Mouse (Mus musculus): Measurements from ENCODE around the gene Myo7a.
A peak's percentile ranks its signal among the peaks of the same experiment; 100 is the strongest.

The Myo7a gene

GRCm38 (mm10) chr7:98103002-98103941, 16.1 kb downstream of the Myo7a start:
- DNase-seq (ENCODE audit: low read depth) = no peak

- no peak for DNase-seq (ENCODE audit: low read depth)
Observed at GRCm38 (mm10) chr7:98102488-98102887, 16.8 kb downstream of the Myo7a start.

- DNase-seq (ENCODE audit: low read depth) = no peak
Observed at GRCm38 (mm10) chr7:98097557-98097956, 21.8 kb downstream of the Myo7a start.

- DNase-seq (ENCODE audit: low read depth) = no peak
Observed at GRCm38 (mm10) chr7:98095852-98096251, 23.5 kb downstream of the Myo7a start.

GRCm38 (mm10) chr7:98086346-98086745, 33.0 kb downstream of the Myo7a start:
- DNase-seq (ENCODE audit: low read depth) = no peak

GRCm38 (mm10) chr7:98085314-98085713, 34.0 kb downstream of the Myo7a start:
- no peak for DNase-seq (ENCODE audit: low read depth)

GRCm38 (mm10) chr7:98084541-98085293, 34.6 kb downstream of the Myo7a start:
- DNase-seq (ENCODE audit: low read depth) = no peak

GRCm38 (mm10) chr7:98082376-98082775, 36.9 kb downstream of the Myo7a start:
- no peak for DNase-seq (ENCODE audit: low read depth)

- no peak for DNase-seq (ENCODE audit: low read depth)
Observed at GRCm38 (mm10) chr7:98077453-98077852, 41.9 kb downstream of the Myo7a start.

- DNase-seq (ENCODE audit: low read depth) = peak; percentile 82
Observed at GRCm38 (mm10) chr7:98071620-98072019, 47.7 kb downstream of the Myo7a start.

GRCm38 (mm10) chr7:98066229-98066628, 53.1 kb downstream of the Myo7a start:
- no peak for DNase-seq (ENCODE audit: low read depth)

GRCm38 (mm10) chr7:98054942-98055341, 64.4 kb downstream of the Myo7a start:
- DNase-seq (ENCODE audit: low read depth) = no peak

GRCm38 (mm10) chr7:98054461-98054860, 64.9 kb downstream of the Myo7a start:
- DNase-seq (ENCODE audit: low read depth) = no peak

GRCm38 (mm10) chr7:98051980-98052379, 67.3 kb downstream of the Myo7a start:
- DNase-seq (ENCODE audit: low read depth) = no peak

GRCm38 (mm10) chr7:98048101-98048824, 71.1 kb downstream of the Myo7a start:
- DNase-seq (ENCODE audit: low read depth) = no peak

- no peak for DNase-seq (ENCODE audit: low read depth)
Observed at GRCm38 (mm10) chr7:98002617-98003016, 116.7 kb downstream of the Myo7a start.
